Mouse (Mus musculus): Measurements from ENCODE around the gene Disc1.

Gene Disc1

DNA sequence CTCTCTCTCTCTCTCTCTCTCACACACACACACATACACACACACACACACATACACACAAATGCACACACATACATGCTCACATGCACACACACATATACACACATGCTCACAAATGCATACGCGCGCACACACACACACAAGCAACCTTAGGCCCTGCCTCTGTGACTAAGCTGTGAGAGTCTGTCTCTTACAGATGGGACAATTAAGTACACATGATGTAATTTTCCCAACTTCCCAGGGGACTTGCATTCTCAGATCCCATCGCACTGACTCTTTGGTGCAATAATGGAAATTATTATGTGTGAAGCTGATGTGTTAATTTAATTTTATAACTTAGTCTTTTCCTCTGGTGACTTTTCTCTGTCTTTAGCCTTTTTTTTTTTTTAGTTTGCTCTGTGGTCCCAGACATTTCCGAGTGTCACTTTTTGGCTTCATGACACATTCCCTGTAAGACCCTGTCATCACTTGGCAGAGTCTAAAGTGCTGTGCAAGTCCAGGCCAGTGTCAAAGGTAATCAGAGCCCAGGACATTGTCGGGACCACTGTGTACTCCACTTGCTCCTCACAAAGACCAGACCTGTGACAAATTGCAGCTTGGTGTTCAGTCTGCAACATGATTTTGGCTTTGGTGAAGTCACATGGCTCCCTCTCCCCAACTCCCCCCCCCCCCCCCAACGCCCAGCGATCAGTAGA, 205.0 kb downstream of the Disc1 start:
- DNase-seq (ENCODE audit: low read depth) = no peak

DNA sequence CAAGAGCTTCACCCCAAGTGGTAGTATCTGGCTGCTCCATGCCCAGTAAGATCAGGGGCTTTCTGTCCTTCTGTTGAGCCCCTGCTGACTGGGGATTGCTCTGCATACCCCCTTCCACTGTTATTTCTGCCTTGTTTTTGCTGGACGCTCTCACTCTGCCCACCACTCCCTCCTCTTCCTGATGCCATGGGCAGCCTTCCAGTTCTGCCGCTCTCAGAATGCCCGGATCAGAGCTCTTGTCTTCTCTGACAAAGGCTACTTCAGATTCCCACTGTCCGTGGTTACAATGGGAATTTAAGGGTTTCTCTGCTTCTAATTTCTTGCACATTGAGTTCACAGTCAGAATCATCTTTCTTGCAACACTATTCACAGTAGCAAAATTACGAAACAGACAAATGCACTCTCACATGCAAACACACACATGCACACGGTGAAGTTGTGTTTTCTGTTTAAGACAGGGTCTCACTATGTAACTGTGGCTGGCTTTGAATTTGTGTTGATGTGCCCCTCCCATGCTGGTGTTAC, 214.2 kb downstream of the Disc1 start:
- no peak for DNase-seq (ENCODE audit: low read depth)

- DNase-seq (ENCODE audit: low read depth) = no peak
Measured at GRCm38 (mm10) chr8:125270292-125270691, 216.3 kb downstream of the Disc1 start.

GRCm38 (mm10) chr8:125271357-125271756, 217.4 kb downstream of the Disc1 start:
- no peak for DNase-seq (ENCODE audit: low read depth)

- no peak for DNase-seq (ENCODE audit: low read depth)
Measured at GRCm38 (mm10) chr8:125272089-125272866, 218.3 kb downstream of the Disc1 start.

GRCm38 (mm10) chr8:125277071-125277682, 223.2 kb downstream of the Disc1 start:
- no peak for DNase-seq (ENCODE audit: low read depth)

DNA sequence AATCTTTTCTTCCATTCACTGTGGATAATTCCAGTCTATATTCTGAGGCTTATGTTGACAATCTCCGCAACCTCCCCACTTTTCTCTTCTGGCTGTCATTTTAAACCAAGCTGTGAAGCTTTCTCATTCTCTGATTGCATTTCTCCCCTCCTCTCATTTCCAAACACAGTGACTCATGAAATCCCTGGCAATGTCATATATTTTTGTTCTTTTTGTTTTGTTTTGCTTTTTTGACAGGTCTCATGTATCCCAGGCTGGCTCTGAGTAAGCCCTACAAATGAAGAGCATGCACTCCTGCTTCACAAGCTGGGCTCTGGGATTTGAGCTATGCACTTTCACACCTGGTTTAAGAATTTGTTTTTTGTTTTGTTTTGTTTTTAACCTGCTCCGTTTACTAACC, 225.2 kb downstream of the Disc1 start:
- no peak for DNase-seq (ENCODE audit: low read depth)

GRCm38 (mm10) chr8:125279892-125280291, 225.9 kb downstream of the Disc1 start:
- no peak for DNase-seq (ENCODE audit: low read depth)

DNA sequence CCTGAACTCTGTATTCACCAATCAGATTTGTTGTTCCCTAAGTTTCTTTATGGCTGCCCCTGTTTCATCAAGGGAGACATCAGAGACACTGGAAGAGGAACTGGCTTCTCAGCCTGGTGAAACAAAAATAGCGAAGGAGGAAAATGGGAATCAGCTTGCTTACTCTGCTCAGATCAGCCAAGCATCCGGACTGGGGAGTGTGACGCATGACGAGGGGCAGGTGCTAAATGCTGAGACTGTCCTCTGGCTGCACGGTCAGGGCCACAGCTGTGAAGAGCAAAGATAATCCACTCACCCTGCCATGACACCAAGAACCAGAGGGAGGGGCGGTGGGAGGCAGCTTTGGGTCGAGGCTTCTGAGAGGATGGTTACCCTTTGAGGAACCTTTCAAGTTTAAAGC, 228.5 kb downstream of the Disc1 start:
- no peak for DNase-seq (ENCODE audit: low read depth)

DNA sequence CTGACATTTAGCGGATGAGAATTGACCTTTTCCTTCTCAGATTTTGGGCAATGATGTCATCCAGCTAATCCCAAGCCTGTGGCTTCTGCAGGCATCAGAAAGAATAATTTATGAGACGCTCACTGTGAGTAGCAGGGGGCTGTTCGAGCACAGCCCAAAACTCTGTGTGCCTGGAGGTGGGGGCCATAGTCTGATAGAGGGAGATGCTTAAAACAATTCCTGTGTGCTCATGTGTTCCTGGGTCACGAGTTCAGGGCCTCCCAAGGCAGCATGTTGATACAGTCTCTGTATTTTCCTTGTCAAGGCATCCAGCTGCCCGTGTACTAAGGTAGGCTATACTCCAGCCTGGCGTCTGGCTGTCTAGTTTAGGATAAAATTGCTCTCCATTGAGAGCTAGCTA, 229.5 kb downstream of the Disc1 start:
- DNase-seq (ENCODE audit: low read depth) = no peak

DNA sequence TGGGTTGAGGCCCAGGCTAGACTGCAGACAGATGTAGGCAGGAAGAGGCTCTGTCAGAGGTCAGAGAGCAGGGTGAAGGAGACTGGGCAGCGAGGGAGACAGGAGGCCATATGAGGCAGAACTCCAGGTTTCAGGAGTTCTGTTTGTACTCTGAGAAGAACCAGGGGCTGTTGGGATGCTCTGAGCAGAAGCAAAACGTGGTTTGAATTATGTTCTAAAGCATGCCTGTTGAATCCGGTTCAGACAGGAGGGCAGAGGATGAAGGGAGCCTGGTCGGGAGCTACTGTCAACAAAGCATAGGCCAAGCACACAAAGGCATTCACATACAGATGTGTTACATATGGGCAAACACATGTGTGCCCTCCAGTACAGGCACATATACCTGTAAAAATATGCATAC, 230.9 kb downstream of the Disc1 start:
- no peak for DNase-seq (ENCODE audit: low read depth)

DNA sequence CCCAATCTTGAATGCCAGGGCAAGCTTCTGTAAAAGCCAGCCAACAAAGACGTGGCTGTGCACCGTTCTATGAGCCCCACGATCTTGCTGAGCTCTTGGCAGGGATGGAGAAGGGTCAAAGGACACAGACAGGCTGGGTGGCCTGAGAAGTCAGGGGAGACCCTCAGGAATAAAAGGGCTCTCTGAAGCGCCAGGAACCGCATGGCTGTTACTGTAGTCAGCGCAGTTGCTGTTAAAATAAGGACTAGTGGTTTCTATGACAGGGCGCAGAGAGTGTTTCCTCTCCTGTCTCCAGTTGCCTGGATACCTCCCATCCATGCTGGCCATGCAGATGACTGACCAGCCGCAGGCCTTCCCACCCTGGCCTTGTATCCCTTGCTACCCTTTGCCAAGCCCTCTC, 231.4 kb downstream of the Disc1 start:
- no peak for DNase-seq (ENCODE audit: low read depth)

DNA sequence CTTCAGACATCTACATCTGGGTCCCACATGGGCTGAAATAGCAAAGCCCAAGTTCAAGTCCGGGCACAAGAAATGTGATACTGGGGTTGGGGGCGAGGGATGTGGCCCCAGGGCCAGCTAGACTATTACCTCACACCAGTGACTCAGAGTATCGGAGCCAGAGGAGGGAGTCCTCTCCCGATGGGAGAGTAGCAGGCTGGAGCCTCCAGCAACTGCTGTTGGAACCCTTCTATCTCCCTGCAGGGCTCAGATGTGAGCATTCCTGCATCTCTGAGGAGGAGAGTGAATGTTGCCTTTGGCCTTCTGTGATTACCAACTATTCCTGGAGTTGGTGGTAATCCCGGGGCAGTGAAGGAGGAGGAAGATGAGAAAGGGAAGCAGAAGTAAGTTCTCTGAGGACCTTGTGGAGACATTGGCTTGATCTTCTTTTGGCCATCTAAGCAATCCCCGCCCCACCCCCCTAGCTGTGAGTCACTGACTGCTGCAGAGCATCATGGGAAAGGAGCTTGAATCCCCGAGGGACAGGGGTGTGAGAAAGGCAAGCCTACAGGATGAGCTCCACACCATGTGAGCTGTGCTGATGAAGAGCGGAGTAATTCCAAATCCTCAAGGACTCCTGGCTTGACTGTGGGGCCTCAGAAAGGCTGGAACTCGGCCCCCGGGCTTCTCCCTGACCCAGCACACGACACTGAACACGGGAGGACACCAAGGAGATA, 232.1 kb downstream of the Disc1 start:
- no peak for DNase-seq (ENCODE audit: low read depth)

DNA sequence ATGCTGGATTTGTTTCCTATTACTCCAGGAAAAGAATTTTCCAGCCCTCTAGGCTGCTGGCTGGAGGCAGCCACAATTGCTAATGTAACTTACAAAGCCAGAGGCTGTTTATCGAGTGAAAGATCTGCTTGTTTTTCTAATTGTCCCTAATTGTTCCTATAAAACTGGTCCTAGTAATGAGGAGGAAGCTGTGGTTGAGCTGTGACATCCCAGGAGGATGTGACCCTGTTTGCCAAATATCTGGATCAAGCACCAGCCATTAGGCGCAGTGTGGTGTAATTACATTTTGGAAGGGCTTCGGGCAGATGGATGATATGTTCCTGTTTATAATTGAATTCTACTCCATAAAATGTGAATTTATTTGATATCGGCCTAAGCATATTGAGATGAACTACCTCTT, 233.3 kb downstream of the Disc1 start:
- DNase-seq (ENCODE audit: low read depth) = no peak

GRCm38 (mm10) chr8:125287841-125288341, 233.9 kb downstream of the Disc1 start:
- no peak for DNase-seq (ENCODE audit: low read depth)

GRCm38 (mm10) chr8:125291506-125291905, 237.5 kb downstream of the Disc1 start:
- DNase-seq (ENCODE audit: low read depth) = no peak

DNA sequence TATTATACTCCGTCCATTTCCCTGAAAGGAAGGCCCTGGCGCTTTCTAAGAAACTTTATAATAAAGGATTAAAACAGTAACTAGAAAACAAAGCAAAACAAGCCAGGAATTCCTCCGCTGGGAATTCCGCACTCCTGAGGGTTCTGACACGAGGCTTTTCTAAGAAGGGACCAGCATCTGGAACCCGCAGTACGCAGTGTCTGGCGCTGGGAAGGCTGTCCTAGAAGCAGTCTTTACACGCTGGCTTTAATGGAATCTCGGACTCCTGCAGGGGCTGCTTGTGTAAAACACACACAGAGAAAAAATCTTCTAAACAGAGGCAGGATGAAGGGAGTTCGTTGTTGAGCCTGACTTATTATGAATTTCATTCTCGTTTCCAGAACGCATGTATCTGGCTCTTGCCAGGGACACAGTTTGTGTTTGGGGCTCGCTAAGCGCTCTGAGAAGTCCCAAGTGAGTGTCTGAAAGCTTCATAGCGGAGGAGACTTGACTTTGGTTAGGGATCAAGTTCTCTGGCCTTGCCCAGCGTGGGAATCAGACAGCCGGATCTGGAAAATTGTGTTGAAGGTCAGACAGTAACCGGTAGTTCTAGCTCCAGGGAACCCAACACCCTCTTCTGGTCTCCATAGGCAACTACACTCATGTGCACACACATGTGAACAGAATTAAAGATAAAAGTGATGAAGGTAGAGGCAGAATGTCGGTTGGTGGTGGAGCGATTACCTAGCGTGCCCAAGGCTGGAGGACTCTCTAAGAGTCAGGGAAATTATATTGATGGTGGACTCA, 238.1 kb downstream of the Disc1 start:
- DNase-seq (ENCODE audit: low read depth) = no peak

DNA sequence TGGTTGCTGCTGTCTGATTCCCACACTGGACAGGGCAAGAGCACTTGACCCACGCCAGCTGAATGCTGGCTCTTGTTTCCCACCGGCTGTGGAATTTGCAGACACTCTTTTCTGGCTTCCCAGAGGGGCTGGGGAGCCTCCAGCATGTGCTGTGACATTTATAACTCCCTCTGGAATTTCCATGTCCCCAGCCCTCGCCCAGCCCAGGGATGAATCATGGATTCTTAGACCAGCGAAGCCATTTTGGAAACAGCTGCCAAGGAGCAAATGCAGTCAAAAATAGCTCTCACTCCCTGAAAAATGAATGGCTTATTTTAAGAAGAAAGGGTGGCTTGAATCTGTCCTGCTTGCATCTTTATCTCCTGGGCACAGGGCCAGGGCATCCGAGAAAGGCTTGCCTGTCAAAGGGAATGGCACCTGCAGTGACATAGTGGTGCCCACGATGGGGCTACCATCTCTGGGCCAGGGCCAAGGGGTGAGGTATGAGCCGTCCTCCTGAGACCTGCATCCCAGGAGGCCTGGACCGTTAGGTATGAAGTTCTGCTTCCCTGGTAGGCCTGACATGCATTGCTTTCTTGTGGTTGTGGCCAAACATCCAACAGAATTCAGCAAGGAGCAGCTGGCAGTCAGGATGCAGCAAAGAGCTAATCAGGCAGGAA, 239.1 kb downstream of the Disc1 start:
- no peak for DNase-seq (ENCODE audit: low read depth)

GRCm38 (mm10) chr8:125299248-125299647, 245.3 kb downstream of the Disc1 start:
- DNase-seq (ENCODE audit: low read depth) = no peak

GRCm38 (mm10) chr8:125301931-125302361, 248.0 kb downstream of the Disc1 start:
- no peak for DNase-seq (ENCODE audit: low read depth)

DNA sequence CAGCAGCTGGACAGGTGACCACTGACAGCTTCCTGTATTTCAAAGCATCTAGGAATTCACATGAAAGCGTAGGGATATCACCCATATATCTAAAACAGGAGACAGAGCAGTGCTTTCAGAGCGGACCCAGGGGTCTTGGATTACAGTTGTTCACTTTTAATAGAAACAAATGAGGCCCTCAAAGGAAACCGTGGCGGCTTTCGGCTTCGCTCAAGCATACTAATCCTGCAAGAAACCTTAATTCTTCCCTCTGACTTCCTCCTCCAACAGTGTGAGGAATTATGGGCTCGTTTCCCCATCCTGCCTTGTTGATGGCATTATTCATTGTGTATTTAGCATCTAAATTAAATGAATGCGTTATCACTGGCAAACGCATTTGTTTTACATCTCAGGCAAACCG, 252.7 kb downstream of the Disc1 start:
- no peak for DNase-seq (ENCODE audit: low read depth)
